Mouse (Mus musculus): ENCODE measurements around the gene Nccrp1. TPM values are rescaled to one million over a fixed set of nuclear protein-coding genes. Genes with fewer than 3 reads are reported as not detected.

Nccrp1 gene
- polyA plus RNA-seq, 1 experiment, result 0.62 TPM

GRCm38 (mm10) chr7:28570291-28570981 is 23.4 kb upstream of the Nccrp1 start:
- no peak for TF ChIP-seq POLR2A (IDR thresholded peaks at IDR 0.05; ENCODE audit: control insufficient read depth, low read depth, low read length)
- TF ChIP-seq CTCF (IDR thresholded peaks at IDR 0.05; ENCODE audit: control insufficient read depth, insufficient read depth, insufficient replicate concordance, low read depth, low read length), result no peak
- H3K4me3 ChIP-seq (ENCODE audit: control insufficient read depth, low read depth, low read length), result no peak overlapping the region
- no peaks in the 10 kb centered on the region for H3K4me1 ChIP-seq (ENCODE audit: control insufficient read depth, insufficient read depth, low read length)
- H3K27me3 ChIP-seq (ENCODE audit: control insufficient read depth, insufficient read depth, low read length), result no peaks in the 10 kb centered on the region
- H3K27ac ChIP-seq (ENCODE audit: control insufficient read depth, insufficient read depth, low read depth, low read length), result no peak overlapping the region
- peaks cover 1% of the 10 kb centered on the region; the same call in 1 of the 2 replicates for H3K36me3 ChIP-seq (ENCODE audit: control insufficient read depth, insufficient read depth, low read length)

DNA sequence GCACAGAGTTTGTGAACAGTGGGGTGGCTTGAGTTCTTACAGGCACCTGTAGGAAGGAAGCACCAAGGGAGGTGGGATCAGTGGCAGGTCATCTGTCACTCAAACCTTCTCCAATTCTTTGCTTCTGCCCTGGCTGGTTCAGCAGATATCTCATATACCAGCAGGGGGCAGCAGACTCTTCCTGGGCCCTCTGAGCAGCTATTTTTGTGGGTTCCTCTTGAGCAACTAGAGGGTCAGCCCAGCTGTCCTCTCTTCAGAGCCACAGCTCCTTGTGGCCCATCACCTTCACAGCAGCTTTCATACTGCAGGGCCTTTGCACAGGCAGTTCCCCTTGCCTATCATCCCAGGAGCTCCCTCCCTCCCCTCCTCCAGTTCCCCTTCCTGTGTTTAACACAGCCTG is 21.2 kb upstream of the Nccrp1 start:
- Histone ChIP-seq H3K4me3 (ENCODE audit: control insufficient read depth, low read depth, low read length) (no peak overlapping the region), H3K4me1 (ENCODE audit: control insufficient read depth, insufficient read depth, low read length) (no peaks in the 10 kb centered on the region), H3K27me3 (ENCODE audit: control insufficient read depth, insufficient read depth, low read length) (no peaks in the 10 kb centered on the region), H3K36me3 (ENCODE audit: control insufficient read depth, insufficient read depth, low read length) (peaks cover 1% of the 10 kb centered on the region; the same call in 1 of the 2 replicates), H3K27ac (ENCODE audit: control insufficient read depth, insufficient read depth, low read depth, low read length) (no peak overlapping the region)
- TF ChIP-seq CTCF (IDR thresholded peaks at IDR 0.05; ENCODE audit: control insufficient read depth, insufficient read depth, insufficient replicate concordance, low read depth, low read length), result peak; percentile 36; the same call in 1 of the 2 replicates
- no peak for TF ChIP-seq POLR2A (IDR thresholded peaks at IDR 0.05; ENCODE audit: control insufficient read depth, low read depth, low read length)

DNA sequence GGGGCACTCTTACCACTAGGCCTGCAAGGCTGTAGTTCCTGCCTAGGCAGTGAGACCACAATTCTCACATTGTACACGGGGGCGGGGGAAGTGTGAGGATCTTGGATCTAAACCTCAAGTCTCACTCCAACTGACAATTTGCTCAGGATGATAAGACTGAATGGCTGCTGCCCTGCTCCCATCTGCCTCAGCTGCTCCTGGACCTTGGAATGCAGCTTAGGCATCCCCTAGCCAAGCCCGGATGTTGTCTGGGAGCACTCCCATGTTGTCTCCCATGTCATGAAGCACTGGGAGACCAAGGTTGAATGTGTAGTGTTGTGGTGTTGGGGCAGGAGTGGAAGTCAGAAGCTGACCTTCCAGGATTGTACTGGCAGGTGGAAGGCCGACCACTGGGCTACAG is 20.5 kb upstream of the Nccrp1 start:
- Histone ChIP-seq H3K4me1 (ENCODE audit: control insufficient read depth, insufficient read depth, low read length) (no peaks in the 10 kb centered on the region), H3K27me3 (ENCODE audit: control insufficient read depth, insufficient read depth, low read length) (no peaks in the 10 kb centered on the region), H3K36me3 (ENCODE audit: control insufficient read depth, insufficient read depth, low read length) (peaks cover 1% of the 10 kb centered on the region; the same call in 1 of the 2 replicates), H3K27ac (ENCODE audit: control insufficient read depth, insufficient read depth, low read depth, low read length) (no peak overlapping the region), H3K4me3 (ENCODE audit: control insufficient read depth, low read depth, low read length) (no peak overlapping the region)
- no peak for TF ChIP-seq POLR2A (IDR thresholded peaks at IDR 0.05; ENCODE audit: control insufficient read depth, low read depth, low read length)
- TF ChIP-seq CTCF (IDR thresholded peaks at IDR 0.05; ENCODE audit: control insufficient read depth, insufficient read depth, insufficient replicate concordance, low read depth, low read length), result no peak

DNA sequence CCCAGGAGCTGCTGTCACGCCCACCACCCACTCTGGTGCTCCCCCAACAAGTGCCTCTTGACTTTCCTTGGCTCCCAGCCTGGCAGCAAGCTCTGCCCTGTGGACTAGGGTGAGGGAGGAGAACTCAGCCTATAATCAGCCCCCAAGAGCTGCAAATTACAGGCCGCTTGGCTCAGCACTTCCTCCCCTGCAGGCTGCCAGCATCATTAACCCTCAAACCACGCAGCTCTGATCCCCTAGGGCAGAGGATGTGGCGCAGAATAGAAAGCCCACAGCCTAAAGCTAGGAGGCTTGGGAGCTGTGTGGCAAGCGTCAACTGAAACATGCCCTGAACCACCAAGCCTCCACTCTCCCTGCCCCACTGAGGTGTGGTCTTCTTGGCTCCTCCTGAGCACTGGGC is 18.4 kb upstream of the Nccrp1 start:
- Histone ChIP-seq H3K4me3 (ENCODE audit: control insufficient read depth, low read depth, low read length) (no peak overlapping the region), H3K36me3 (ENCODE audit: control insufficient read depth, insufficient read depth, low read length) (peaks cover 1% of the 10 kb centered on the region; the same call in 1 of the 2 replicates), H3K27me3 (ENCODE audit: control insufficient read depth, insufficient read depth, low read length) (no peaks in the 10 kb centered on the region), H3K4me1 (ENCODE audit: control insufficient read depth, insufficient read depth, low read length) (no peaks in the 10 kb centered on the region), H3K27ac (ENCODE audit: control insufficient read depth, insufficient read depth, low read depth, low read length) (no peak overlapping the region)
- TF ChIP-seq CTCF (IDR thresholded peaks at IDR 0.05; ENCODE audit: control insufficient read depth, insufficient read depth, insufficient replicate concordance, low read depth, low read length) (no peak), POLR2A (IDR thresholded peaks at IDR 0.05; ENCODE audit: control insufficient read depth, low read depth, low read length) (no peak)

DNA sequence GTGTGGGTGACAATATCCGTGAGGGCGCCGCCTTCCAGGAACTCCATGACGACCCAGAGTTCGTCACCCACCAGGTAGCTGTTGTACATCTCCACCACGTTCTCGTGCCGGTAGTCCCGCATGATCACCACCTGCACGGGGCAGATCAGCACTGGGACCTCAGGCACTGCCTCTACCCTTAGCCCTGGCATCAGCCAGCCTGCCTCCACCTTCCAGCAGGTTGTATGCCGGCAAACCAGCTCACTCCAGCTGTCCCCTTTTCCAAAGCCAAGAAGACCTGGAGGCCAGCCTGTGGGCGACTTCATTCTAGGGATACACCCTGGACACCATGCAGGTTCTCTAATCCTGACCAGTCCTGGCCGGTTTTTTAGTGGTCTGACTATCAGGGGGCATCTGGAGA is 15.9 kb upstream of the Nccrp1 start:
- Histone ChIP-seq H3K4me1 (ENCODE audit: control insufficient read depth, insufficient read depth, low read length) (no peaks in the 10 kb centered on the region), H3K4me3 (ENCODE audit: control insufficient read depth, low read depth, low read length) (no peak overlapping the region), H3K27ac (ENCODE audit: control insufficient read depth, insufficient read depth, low read depth, low read length) (no peak overlapping the region), H3K36me3 (ENCODE audit: control insufficient read depth, insufficient read depth, low read length) (peaks cover 1% of the 10 kb centered on the region; the same call in 1 of the 2 replicates), H3K27me3 (ENCODE audit: control insufficient read depth, insufficient read depth, low read length) (no peaks in the 10 kb centered on the region)
- TF ChIP-seq POLR2A (IDR thresholded peaks at IDR 0.05; ENCODE audit: control insufficient read depth, low read depth, low read length), result no peak
- TF ChIP-seq CTCF (IDR thresholded peaks at IDR 0.05; ENCODE audit: control insufficient read depth, insufficient read depth, insufficient replicate concordance, low read depth, low read length), result no peak

- TF ChIP-seq POLR2A (IDR thresholded peaks at IDR 0.05; ENCODE audit: control insufficient read depth, low read depth, low read length) (no peak), CTCF (IDR thresholded peaks at IDR 0.05; ENCODE audit: control insufficient read depth, insufficient read depth, insufficient replicate concordance, low read depth, low read length) (no peak)
- Histone ChIP-seq H3K27me3 (ENCODE audit: control insufficient read depth, insufficient read depth, low read length) (no peaks in the 10 kb centered on the region), H3K4me3 (ENCODE audit: control insufficient read depth, low read depth, low read length) (no peak overlapping the region), H3K27ac (ENCODE audit: control insufficient read depth, insufficient read depth, low read depth, low read length) (no peak overlapping the region), H3K4me1 (ENCODE audit: control insufficient read depth, insufficient read depth, low read length) (no peaks in the 10 kb centered on the region), H3K36me3 (ENCODE audit: control insufficient read depth, insufficient read depth, low read length) (no peaks in the 10 kb centered on the region; the same call in 1 of the 2 replicates)
These were observed 15.3 kb upstream of the Nccrp1 start for GRCm38 (mm10) chr7:28562371-28562770.

GRCm38 (mm10) chr7:28561967-28562366 is 14.9 kb upstream of the Nccrp1 start:
- H3K36me3 ChIP-seq (ENCODE audit: control insufficient read depth, insufficient read depth, low read length), result no peaks in the 10 kb centered on the region; the same call in 1 of the 2 replicates
- no peak overlapping the region for H3K27ac ChIP-seq (ENCODE audit: control insufficient read depth, insufficient read depth, low read depth, low read length)
- no peak for TF ChIP-seq POLR2A (IDR thresholded peaks at IDR 0.05; ENCODE audit: control insufficient read depth, low read depth, low read length)
- no peak for TF ChIP-seq CTCF (IDR thresholded peaks at IDR 0.05; ENCODE audit: control insufficient read depth, insufficient read depth, insufficient replicate concordance, low read depth, low read length)
- no peaks in the 10 kb centered on the region for H3K27me3 ChIP-seq (ENCODE audit: control insufficient read depth, insufficient read depth, low read length)
- no peaks in the 10 kb centered on the region for H3K4me1 ChIP-seq (ENCODE audit: control insufficient read depth, insufficient read depth, low read length)
- no peak overlapping the region for H3K4me3 ChIP-seq (ENCODE audit: control insufficient read depth, low read depth, low read length)

Data from testis, adult 2 months (tissue).